Mouse (Mus musculus) T-helper 1 cell (primary cell): ENCODE measurements around the gene Zfp704.

Source experiments
- in situ Hi-C: fragments of 300-600 bp; cut with MboI, MseI; formaldehyde crosslinking; loops from one replicate; pipeline ENCODE4 v1.15.1; 2025; ENCODE audit warnings: high pct_unique_total_duplicates

Gene Zfp704

DNA sequence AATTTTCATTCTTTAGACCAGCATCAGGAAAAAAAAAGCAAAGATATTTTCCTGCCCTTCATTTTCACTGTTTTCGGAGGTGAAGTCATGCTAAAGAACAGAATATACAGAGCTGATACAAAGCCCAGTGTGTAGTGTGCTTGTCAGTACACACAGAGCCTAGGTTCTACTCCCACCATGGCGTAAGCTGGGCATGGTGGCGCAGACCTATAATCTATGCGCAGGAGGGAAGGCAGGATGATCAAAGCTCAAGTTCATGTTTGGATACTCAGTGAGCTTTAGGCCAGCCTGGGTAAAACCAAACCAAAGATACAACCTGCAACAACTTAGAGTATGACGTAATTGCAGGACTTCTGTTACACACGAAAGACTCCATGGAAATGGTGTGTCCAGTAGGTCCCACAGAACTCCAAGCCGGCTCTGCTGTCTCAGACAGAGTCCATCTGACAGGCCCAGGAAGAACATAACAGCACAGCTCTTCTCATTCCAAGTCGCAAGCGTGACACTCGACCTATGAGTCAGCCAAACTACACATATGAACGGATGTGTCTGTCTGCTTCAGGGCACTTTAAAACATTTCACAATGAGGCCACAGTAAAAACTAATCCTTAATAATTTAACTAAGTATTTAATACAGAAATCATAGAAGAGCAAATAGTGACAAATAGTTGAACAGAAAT, 47.1 kb downstream of the Zfp704 start:
- in situ Hi-C loops, result no loop called here

DNA sequence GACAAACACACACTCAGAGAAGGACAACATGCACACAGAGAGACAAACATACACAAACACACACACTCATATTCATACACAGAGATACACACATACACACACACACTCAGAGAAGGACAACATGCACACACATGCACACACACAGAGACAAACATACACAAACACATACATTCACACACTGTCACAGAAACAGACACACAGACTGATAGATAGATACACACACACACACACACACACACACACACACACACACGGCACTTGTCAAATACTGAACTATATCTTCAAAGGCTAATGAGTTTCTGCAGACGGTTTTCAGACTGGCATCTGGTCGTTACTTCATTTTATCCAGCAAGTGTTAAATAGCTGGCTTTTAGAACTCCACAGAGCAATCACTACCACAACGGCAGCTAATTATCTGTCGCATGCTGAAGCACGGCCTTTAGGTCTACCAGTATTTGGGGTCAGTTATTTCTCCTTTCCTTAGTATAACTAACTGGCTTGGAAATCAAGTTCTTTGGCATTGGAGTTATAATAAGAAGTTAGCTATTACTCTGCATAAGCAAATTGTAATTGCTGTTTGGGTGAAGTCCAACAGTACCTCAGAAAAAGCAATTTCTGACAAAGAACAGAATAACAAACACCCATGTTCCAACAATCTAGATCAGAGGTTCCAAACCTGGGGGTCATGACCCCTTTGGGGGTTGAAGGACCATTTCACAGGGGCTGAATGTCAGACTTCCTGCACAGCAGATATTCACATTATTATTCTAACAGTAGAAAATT, 51.9 kb downstream of the Zfp704 start:
- in situ Hi-C loops, result no loop called here

DNA sequence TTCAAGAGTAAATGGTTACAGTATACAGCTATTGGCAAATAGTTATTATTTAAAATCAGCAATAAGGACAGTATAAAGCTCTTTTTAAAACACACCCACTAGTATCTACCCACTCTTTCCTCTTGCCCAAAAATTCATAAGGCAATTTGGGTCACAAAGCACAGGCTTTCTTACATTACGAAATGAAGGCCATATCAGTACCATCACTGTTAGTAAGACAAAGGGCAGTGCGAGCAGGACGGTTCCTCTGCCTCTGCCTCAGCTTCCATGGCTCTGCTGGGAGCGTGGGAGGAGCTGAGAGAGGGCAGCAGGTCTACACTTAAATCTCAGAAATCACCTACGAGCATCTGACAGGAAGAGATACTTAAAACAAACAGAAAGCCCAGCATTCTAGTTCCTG, 53.7 kb downstream of the Zfp704 start:
- in situ Hi-C loops, result no loop called here

DNA sequence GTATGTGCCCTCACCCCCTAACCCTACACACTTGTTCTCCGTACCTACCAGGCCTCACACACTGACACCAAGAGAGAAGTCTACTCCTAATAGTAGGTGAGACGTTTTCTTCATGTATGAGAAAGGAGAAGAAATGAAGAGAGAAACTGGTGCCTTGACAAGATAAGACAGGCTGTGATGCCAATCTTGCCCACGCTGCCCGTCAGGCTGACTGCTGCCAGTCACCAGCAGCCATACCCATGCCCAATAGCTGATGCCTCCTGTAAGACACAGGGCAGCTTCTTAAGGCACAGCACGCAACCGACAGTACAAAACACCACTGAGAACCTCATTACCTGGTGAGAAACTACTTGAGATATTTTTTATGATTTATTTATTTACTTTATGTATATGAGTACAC, 55.0 kb downstream of the Zfp704 start:
- in situ Hi-C loops, result no loop called here

DNA sequence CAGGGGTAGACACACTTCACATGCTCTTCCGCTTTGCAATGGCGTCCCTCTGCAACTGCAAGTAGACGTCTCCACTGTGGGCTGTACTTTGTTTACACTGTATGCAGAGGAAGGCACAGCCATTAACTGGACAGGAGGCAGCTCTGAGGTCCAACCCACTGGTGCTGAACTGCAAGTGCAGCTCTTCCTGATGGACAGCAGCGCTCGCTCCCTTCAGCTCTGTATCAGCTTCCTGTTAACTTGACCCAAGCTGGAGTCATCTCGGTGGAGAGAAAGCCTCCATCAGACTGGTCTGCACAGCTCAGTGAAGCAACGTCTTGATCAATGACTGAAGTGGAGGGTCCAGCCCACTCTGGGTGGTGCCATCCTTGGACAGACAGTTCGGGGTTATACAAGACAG, 57.6 kb downstream of the Zfp704 start:
- in situ Hi-C loops, result no loop called here

DNA sequence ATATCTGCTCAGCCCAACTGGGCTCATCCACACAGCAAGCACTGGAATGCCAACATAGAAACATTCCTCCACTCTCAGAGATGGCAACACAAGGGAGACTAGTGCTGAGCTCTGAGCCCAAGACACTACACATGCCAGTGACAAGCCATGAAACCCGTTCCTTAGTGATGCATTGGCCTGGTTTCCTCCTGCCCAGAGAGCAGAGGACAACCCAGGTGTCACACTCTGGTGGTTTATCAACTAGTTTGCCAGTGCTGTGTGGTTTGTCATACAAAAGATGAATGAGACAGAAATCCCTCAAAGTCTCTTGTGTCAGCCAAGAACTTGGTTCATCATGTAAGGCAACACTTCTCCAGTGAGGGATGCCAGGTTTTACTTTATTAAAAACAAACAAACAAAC, 59.0 kb downstream of the Zfp704 start:
- in situ Hi-C loops, result no loop called here

DNA sequence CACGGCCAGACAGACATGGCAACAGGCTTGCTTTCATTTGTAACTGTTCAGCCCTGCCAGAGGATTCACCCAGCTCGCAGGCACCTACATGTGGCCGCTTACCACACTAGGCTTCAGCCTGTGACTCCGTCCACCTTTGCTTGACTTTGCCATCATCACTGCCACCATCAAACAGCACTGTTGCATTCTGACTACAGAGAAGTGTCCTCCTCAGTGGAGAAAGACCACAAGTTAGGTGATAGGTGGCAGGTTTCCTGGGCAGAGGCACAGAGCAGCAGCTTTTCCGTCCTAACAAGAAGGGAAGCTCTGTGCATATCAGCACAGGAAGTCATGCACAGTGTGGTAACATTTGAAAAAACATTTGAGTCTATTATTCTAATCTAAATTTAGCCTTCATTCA, 60.1 kb downstream of the Zfp704 start:
- in situ Hi-C loops, result no loop called here

DNA sequence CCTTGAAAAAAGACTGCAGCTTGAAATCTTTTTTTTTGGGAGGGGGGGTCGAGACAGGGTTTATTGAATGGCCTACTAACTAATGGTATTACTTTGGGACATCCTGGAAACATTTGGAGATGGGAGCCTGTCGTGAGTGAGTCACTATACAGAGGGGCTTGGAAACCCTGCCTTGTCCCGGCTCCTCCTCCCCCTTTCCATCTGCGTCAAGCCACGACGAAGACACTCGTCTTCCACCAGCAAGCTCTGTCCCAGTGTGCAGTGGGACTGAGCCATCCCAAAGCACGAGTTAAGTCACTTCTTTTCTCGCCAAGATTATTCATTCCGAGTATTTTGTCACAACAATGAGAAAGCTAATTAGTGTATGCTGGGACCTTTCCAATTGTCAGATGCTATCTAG, 61.7 kb downstream of the Zfp704 start:
- in situ Hi-C loops, result no loop called here

DNA sequence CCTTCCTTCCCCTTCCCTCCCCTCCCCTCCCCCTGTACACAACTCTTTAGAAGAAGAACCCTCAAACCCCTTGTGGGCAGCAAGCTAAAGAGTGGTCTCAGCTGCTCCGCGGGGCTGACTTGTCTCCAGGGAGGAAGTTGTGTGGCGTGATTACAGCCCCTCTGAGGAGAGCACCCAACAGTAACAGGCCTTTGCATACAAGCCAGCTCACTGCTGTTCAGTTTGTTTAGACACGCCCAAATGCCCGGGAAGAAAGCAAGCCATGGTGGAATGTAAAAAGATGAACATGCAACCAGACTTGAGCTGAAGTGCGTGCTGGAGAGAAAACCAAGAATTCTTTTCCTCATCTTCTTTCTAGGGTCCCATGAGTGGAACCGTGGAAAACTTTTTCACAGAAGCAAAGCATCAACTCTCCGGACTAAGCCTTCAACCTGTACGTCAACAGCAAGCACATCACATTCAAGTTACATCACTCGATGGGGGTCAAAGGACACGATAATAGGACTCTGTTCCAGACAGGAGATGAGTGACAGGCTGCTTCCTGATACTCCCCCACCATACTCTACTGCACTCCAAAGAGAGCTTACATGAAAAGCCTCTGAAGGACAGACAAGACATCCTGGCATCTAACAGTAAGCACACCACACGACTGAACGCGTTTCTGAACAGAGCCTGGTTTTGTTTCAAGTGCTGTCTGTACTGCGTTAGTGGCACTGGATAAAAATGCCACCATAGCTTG, 62.8 kb downstream of the Zfp704 start:
- in situ Hi-C loops, result no loop called here

DNA sequence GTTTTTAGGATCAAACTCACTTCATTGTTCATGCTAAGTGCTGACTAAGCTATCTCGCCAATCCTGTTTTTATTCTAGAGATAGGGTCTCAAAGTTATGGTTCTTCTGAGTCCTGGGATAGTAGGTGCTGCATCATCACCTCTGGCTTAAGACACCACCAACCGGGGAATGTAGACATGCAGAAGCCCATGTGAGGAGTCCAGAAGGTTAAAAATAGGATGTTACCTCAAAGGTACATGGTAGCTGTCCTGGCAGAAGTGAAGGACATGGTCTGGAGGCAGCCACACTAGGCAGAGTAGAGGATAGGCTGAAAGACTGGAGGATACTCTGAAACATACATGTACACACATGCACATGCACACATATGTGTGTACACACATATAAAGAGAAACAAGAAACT, 65.5 kb downstream of the Zfp704 start:
- in situ Hi-C loops, result no loop called here

DNA sequence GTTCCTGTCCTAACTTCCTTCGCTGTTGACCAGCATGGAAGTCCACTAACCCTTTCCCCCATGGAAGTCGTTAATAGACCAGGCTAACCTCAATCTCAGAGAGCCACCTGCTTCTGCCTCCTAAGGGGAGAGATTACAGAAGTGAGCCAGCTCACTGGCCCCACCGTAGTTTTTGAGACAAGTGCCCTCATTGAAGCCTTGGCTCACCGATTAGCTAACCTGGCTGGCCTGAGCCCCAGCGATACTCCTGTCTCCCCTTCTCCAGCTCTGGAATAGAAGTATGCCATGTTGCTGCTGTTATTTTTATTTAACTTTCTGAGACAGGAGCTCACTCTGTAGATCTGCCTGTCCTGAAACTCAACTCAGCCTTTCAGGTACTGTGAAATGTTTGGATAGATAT, 66.0 kb downstream of the Zfp704 start:
- in situ Hi-C loops, result no loop called here

DNA sequence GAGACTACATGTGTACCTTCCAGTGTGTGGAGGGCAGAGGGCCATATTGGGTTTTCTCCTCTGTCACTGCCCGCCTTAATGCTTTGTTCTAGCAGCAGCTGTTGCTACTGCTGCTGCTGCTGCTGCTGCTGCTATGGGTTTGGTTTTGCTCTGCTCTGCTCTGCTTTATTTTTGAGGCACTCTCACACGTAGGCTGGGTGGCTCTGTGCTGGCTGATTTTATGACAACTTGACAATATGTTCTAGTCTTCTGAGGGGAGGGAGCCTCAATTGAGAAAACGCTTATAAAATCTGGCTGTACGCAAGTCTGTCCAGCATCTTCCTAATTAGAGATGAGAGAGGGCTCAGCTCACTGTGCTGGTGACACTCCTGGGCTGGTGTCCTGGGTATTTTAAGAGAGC, 66.4 kb downstream of the Zfp704 start:
- in situ Hi-C loops, result no loop called here

DNA sequence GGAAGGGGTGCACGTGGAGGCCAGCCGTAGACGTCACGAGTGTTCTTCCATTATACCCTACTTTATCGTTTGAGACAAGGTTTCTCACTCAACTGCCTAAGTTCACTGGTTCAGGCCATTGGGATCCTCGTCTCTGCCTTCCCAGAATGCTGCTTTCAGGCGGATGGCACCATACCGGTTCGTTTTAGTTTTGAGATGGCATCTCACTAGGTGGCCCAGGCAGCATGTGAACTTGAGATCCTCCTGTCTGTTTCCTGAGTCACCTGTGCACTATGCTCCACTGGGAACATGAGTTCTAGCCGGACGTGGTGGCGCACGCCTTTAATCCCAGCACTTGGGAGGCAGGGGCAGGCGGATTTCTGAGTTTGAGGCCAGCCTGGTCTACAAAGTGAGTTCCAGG, 68.3 kb downstream of the Zfp704 start:
- in situ Hi-C loops, result no loop called here

DNA sequence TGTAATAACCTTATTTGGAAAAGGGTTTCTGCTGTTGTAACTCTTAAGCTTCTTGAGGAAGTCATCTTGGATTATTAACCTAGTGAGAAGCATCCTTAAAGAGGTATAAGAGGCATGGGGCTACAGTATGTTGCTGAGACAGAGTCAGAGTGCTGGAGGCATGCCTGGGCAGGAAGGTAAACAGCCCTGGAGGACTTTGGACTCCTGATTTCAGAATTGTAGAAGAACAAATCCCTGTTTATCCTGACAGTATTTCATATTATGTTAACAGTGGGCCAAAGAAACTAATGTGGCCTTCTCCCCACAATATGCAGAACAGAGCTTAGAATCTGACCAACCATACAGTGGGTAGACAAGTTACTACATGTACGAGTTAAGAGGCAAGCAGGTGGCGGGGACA, 71.4 kb downstream of the Zfp704 start:
- in situ Hi-C loops, result no loop called here

DNA sequence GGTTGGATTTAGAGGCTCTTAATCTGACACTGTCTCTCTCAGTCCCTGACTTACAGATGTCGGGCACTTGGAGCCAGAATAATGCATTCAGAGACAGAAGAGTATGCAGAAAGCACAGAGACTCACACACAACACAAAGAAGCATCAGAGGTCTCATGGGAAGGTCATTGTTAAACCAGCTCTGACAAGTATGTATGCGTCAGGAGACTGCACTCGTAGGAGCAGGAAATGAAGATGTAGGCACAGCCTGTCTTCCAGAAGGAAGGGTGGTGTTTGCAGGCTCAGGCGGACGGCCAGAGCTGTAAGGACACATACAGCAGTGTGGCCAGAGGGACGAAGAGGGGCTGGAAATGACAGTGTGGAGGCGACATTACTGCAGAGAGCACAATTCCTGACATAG, 72.0 kb downstream of the Zfp704 start:
- in situ Hi-C loops, result no loop called here

DNA sequence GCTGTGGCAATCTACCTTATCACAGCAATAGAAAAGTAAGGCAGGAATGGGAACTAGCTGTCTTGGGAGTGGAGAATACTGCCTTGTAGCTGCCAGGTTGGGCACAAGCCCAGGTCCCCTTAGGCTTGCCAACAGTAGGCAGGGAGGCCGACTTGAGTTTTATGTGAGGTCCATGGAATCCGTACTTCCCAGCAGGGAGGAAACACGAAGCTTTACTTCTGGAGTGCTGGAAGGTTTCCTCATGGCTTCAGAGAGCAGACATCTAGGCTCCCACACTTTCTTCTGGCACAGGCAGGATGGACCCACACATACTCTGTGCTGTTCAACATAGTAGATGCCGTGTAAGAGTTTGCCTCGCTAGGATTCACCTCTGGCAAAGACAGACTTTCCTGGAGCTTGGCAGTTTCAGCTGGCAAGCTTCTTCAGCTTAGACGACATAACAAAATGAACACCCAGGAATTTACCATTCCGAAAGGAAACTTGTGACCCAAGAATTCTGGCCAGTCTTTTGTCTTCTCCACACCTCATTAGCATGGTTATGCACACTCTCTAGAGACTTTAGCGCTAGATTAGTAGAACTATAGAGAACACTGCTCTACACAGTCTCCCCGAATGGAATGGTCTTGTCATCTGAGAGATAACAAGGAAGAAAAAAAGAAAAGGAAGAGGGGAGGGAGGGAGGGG, 79.6 kb downstream of the Zfp704 start:
- in situ Hi-C loops, result no loop called here

DNA sequence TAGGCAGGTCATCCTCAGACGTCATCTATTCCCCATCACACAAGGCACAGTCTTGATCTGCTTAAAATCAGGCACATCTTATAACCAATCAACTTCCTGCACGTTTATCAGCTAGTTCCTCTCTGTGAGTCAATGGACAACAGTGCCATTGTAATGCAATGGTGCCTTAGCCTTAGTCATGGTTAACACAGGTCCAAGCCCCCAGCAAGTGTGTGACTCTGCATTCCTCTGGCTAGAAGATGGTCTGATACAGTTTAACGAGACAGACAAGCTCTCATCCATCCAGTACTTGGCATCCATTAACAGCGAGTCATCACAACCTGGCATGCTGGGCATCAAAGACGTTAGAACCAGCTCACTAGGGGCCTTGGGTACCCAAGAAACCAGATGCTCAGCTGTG, 85.5 kb downstream of the Zfp704 start:
- in situ Hi-C loops, result no loop called here

DNA sequence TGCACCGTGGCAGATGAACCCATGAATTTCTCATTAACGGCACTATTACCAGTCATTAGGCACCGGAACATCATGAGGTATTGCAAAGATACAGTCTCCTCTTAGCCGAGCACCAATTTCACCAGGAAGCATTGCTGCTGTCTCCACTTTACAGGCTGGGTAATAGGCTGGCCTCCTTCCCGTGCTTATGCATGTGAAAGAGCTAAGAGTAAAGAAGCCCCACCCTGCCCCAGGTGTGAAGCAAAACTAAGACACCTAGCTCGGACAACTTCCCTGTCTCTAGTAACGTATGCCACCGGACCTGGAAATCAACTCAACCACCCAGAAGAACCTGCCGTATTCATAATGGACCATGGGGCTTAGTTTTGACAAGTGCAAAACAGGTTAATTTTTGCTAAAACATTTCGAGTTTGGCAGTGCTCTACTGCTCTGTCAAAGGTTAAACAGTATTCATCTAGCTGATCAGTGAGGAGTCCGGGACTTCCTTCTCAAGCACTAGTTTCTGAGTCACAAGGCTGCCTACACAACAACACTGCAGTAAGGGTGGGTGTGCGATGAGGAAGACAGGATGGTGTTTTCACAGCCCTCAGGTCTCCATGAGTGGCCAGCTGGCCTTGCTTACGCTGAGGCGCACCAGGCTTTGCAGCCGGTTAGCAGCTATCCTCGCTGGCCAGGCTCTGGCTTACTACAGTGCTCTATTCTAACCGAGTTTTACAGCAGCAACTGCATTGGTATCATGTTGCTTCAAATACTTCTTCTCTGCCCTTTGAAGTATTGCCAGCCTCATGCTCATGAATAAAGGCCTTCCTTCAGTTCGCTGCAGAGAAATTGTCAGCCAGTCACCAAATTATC, 86.6 kb downstream of the Zfp704 start:
- in situ Hi-C loops, result no loop called here

DNA sequence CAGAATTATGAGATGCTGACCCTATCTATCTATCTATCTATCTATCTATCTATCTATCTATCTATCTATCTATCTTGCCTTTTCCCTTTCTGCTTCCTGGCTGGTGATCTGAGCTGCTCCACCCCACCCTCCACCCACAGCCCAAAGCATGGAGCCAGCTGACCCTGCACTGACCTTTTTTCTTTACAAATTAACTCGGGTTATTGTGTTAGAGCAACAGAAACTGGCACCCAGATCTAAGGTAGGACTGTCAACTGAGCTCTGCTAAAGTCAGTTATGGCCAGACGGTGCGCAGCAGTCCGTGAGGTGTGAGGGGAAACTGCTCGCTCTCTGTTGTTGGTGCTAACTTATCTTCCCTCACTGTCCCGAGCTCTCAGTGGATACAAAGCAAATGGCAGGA, 87.9 kb downstream of the Zfp704 start:
- in situ Hi-C loops, result no loop called here

DNA sequence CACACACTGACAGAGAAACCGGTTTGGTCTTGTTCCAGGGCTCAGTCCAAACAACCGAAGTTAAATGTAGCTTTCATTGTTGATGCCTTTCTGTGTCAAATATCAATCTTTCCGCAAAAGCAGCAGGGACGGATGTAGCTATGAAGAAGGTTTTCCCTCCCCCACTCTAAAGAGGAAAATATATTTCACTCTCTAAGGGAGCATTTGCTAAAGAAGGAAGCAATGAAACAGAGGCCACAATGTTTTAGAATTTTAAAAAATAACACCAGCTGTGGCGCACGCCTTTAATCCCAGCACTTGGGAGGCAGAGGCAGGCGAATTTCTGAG, 89.2 kb downstream of the Zfp704 start:
- in situ Hi-C loops, result no loop called here

DNA sequence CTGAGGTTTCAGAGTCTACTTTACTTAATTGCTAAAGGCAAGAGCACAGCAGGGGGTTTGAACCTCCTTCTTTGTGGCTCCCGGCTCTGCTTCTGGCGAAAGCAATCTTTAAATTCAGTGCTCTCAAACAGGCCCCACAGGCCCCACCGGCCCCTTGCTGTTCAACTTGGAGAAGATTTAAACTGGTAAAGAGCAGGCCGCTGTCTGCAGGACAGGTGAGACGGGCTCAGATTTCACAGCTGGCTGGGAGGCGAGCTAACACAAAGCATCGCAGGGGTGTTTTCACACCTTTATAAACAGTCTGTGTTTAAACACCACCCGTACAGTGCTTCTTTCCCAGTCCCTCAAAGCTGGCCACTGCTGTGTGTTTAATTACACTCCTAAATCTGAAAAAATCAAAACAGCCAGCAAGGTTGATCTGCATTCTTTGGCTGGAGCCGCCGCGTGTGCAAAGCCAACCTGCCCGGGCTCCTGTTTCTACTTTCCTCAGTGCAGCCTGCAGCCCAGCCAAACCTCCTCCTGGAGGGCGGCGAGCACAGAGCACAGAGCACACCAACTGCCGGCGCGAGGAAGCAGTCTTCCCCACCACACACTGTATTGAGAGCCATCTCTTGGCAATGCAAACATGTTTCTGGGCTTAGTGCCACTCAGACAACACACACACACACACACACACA, 89.7 kb downstream of the Zfp704 start:
- in situ Hi-C loops, result no loop called here
